Mouse (Mus musculus) urinary bladder, postnatal 4 days (tissue): ENCODE measurements at regions not wholly inside any gene's neighbourhood (a gene's known extent, or its start where the extent isn't known, plus 50 kb on each side); places are given as distances from the start of the nearest gene placed in this dataset.
"Not testable (repeated sequence)": the region's sequence is repeated elsewhere in the genome, so short reads cannot be mapped to it uniquely, and the experiment has no call there.

ENCODE experiments used
- DNase-seq, 2 experiments: peaks; one replicate each; pipeline ENCODE4 v3.0.0; 2021 to 2022; ENCODE audit warnings: low spot score in 2 of 2

DNA sequence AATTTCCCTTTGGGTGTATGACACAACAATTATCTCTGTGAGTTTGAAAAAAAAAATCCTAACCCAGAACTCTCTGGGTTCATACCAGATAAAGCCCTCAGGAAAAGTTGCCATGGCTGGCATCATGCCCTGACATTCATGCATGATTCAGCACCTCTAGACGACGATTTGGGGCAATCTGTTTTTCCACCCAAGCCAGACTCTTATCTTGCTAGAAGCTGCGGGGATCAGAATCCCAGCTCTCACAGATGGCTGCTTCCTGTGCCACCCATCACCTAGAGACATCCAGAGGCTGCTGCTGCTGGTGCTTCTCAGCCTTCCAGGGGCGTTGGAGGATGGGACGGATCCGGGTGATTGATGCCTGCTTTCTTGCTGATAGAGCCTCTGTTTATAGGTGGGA lies 209.2 kb downstream of the Cd47 start:
- DNase-seq, result no peak

- no peak for DNase-seq
Observed at GRCm38 (mm10) chr16:50010074-50010473, 209.7 kb downstream of the Cd47 start.

DNA sequence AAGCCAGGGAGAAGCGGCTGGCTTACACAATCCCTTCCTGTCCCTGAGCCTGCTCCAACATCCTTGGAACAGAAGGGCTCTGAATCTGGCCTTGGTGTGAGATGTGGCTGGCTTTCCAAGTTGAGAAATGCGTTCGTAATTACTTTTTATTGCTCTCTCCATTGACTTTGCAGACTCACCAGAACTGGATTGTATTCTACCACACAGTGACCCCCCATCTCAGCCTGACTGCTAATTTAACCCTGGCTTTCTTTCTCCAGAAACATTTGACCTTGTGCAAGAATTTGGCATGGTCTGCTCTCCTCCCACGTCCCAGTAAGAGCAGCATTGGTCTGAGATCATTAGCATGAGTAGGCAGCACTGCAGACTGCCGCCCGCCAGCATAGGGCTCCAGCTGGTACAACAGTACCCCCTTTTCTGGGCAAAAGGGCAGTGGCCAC lies 210.2 kb downstream of the Cd47 start:
- DNase-seq, result peak in 1 of 2 experiments; percentile 38

GRCm38 (mm10) chr16:50023885-50024284 lies 223.6 kb downstream of the Cd47 start:
- no peak for DNase-seq

GRCm38 (mm10) chr16:50026100-50026884 lies 226.0 kb downstream of the Cd47 start:
- no peak for DNase-seq

DNA sequence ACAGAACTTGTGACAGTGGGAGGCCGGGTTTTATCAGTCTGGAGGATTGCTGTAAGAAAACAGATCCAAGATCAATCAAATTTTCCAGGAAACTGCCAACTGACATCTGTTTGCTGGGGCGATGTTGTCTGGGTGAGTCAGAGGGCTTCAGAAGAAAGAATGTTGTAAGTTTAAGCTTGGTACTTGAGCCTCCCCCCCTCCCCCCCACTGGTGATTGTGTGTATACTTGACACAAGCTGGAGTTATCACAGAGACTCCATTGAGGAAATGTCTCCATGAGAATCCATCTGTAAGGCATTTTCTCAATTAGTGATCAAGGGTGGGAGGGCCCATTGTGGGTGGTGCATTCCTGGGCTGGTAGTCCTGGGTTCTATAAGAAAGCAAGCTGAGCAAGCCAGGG lies 226.9 kb downstream of the Cd47 start:
- no peak for DNase-seq

DNA sequence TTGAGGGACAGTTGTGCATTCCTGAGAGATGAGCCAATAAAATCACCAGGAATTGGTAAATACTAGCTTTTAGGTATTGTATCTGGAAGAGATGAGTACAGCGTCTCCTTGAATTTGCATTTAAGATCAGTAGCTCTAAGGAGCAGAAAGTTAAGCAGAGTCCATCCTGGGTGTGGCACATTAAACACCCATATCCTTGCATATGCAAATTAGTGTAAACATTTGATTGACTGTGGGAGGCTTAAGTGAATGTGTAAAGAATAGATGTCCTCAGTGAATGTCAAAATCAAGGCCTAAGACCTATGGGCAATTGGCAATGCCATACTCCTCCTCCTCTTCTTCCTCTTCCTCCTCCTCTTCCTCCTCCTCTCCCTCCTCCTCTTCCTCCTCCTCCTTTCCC lies 229.4 kb downstream of the Cd47 start:
- no peak for DNase-seq

DNA sequence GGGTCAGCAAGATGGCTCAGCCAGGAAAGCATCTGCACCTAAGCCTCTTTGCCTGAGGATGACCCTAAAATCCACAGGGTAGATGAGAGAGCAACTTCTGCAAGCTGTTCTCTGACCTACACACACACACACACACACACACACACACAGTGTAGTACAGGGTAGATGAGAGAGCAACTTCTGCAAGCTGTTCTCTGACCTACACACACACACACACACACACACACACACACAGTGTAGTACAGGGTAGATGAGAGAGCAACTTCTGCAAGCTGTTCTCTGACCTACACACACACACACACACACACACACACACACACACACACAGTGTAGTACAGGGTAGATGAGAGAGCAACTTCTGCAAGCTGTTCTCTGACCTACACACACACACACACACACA lies 230.0 kb downstream of the Cd47 start:
- not testable (repeated sequence) for DNase-seq

DNA sequence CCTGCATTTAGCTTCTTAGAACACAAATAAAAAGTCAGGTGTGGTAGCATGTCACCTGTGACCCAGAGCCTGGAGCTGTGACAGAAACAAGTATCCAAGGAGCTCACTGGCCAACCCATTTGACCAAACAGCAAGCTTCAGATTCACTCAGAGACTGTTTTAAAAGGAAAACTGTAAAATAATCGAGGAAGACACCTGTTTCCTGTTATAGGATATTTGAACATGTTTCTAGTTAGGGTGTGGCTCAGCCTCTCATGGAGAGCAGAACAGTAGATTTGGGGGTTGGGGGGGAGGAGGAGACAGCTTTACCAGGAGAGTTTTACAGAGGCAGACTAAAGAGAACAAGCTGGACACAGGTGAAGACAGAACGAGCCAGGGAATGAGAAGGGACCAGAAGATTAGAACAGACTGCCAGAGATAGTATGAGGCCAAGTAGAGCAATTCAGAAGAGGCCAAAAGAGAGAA lies 230.6 kb downstream of the Cd47 start:
- no peak for DNase-seq

GRCm38 (mm10) chr16:50032798-50033197 lies 232.5 kb downstream of the Cd47 start:
- DNase-seq, result no peak

GRCm38 (mm10) chr16:50036296-50036734 lies 236.0 kb downstream of the Cd47 start:
- no peak for DNase-seq

DNA sequence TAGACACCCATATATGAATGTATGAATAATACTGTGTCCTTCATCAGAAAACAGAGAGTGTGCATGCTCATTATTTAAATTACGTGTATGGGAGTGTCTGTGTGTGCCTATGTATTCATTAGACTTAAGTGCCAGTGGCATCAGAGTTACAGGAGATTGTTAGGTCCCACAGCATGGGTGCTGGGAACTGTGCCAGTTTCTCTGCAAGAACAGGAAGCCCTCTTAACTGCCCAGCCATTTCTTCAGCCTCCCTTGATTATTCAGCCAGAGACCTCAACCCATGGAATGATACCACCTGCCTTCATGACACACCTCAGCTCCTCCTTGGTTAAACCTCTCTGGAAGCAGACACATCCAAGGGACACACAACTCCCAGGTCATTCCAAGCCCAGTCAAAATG lies 243.8 kb downstream of the Cd47 start:
- DNase-seq, result no peak

GRCm38 (mm10) chr16:50045552-50046547 lies 245.5 kb downstream of the Cd47 start:
- peak; percentile 35 to 73 for DNase-seq

DNA sequence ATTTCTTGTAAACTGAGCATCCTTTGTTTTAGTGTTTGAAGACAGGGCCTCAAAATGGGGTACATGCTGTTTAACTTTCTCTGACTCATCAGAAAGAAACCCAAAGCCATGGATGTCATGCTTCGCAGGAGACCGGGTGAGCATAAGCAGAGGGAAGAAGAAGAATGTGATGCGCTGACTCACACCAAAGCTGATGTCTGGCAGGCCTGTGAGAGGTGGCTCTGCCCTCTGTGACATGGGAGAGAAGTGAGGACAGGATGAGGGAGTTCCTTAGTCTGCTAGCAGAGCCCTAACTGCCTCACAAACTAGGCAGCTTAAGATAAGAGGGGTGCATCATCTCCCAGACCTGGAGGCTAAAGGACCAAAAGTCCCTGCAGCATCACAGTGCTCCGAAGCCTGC lies 263.2 kb downstream of the Cd47 start:
- DNase-seq, result no peak

GRCm38 (mm10) chr16:50065336-50066082 lies 265.2 kb downstream of the Cd47 start:
- DNase-seq, result no peak

DNA sequence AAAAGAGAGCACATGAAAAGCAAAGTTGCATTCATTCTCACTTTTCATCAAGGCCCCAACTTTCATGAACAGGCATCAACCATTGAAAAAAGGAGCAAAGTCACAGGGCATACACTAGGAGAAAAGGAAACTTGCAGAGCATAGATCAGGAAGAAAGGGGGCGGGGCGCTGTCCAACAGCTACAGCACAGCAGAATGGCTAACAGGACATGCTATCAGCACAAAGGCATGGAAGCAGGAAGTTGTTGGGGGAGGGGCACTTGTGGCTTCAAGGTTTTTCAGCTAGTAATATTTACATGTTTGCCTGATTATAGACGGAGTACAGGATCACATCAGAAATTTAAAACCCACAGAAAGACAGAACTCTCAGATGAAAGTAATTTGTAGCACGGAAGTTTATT lies 268.7 kb downstream of the Cd47 start:
- DNase-seq, result no peak

GRCm38 (mm10) chr16:50070728-50071127 lies 270.4 kb downstream of the Cd47 start:
- no peak for DNase-seq

DNA sequence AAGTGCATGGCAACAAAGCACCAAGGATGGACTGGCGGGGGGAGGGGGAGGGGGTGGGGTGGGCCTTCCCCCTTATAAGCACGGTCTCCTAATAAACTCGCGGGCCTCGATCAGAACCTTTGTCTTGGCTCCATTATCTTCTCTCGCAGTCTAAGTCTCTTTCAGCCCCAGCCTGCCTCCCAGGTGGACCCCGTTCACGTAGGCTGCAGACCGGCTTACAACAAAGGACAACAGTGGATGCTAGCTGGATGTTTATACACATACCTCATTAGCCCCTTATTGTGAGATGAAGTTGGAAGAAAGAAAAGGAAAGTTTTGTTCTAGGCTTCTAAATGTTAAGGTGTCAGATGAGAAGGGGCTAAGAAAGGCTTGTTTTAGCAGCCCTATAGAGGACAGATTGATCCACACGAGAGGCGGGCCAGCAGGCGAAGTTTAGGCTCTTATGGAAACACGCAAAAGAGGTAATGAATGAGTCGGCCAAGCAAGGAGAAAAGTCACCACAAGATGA lies 272.6 kb downstream of the Cd47 start:
- DNase-seq, result no peak

- no peak for DNase-seq
Observed at GRCm38 (mm10) chr16:50073979-50074378, 273.6 kb downstream of the Cd47 start.

GRCm38 (mm10) chr16:50075641-50076040 lies 275.3 kb downstream of the Cd47 start:
- DNase-seq, result no peak

DNA sequence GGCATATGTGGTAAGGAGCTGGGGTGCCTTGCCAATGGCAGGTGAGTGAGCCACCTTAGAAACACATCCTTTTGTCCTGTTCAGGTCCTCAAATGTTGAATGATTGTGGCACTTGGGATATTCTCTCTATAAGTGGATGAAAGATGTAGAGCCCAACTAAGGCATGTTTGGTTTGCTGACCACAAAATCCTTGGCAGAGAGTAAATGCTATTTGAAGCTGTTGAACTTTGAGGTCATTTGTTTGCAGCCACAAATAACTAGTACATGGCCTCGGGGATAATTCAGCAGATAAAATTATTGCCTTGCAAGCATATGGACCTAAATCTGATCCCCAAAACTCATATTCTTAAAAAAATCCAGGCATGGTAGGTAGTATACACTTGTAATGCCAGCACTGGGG lies 281.2 kb downstream of the Cd47 start:
- DNase-seq, result no peak

DNA sequence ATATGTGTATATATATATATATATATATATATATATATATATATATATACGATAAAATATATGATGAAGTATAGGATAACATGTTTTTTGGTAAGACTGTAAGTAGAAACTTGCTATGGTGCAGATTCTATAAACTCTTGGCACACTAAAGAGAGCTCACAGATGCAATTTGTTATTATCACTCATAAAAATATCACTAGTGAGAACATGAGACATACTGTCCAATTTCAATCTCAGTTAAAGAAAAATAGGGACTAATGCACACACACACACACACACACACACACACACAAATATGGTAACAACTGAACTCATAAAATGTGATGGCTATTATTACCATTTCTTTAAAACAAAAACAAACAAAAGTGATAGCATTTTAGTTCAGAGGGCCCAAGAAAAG lies 292.0 kb downstream of the Cd47 start:
- no peak for DNase-seq
